Mouse (Mus musculus) hindbrain, embryonic 14.5 days (tissue): ENCODE measurements at regions not wholly inside any gene's neighbourhood (a gene's known extent, or its start where the extent isn't known, plus 50 kb on each side); places are given as distances from the start of the nearest gene placed in this dataset.

Experiments used
- ATAC-seq: fragments of 200-750 bp; cut with Nextera tagmentation; 2 replicates; pipeline ENCODE4 v1.8.0; 2017; ENCODE audit warnings: moderate number of reproducible peaks, mild to moderate bottlenecking, moderate TSS enrichment, moderate library complexity; ENCODE audit not compliant: low FRiP score
- DNase-seq: peaks from one replicate; pipeline ENCODE4 v3.0.0-alpha.2; 2015; ENCODE audit warnings: low spot score
- H3K27ac ChIP-seq: fragments of 300-500 bp; sonication (generic); 2 replicates; pipeline ENCODE4 v1.5.1; 2014; ENCODE audit warnings: mild to moderate bottlenecking, moderate library complexity
- H3K27me3 ChIP-seq: fragments of 300-500 bp; sonication (generic); 2 replicates; pipeline ENCODE4 v1.6.1; 2014; ENCODE audit warnings: mild to moderate bottlenecking, low read length, mixed read lengths; ENCODE audit not compliant: control insufficient read depth, insufficient read depth
- H3K36me3 ChIP-seq: fragments of 300-500 bp; sonication (generic); replicated peaks from 2 replicates; pipeline ENCODE4 v1.6.1; 2014; ENCODE audit not compliant: control insufficient read depth, insufficient read depth
- H3K4me1 ChIP-seq: fragments of 300-500 bp; sonication (generic); replicated peaks from 2 replicates; pipeline ENCODE4 v1.6.1; 2014; ENCODE audit warnings: antibody characterized with exemption, low read length, mixed read lengths; ENCODE audit not compliant: control insufficient read depth, insufficient read depth
- H3K4me2 ChIP-seq: fragments of 300-500 bp; sonication (generic); replicated peaks from 2 replicates; pipeline ENCODE4 v1.6.1; 2014; ENCODE audit warnings: mild to moderate bottlenecking, moderate library complexity
- H3K4me3 ChIP-seq: fragments of 300-500 bp; sonication (generic); replicated peaks from 2 replicates; pipeline ENCODE4 v1.5.1; 2014; ENCODE audit warnings: mild to moderate bottlenecking, low read length
- H3K9ac ChIP-seq: fragments of 300-500 bp; sonication (generic); 2 replicates; pipeline ENCODE4 v1.6.1; 2014
- H3K9me3 ChIP-seq: fragments of 300-500 bp; sonication (generic); 2 replicates; pipeline ENCODE4 v1.6.1; 2016; ENCODE audit warnings: low read length; ENCODE audit not compliant: control insufficient read depth
- WGBS: fragments of 180-500 bp; shearing (Covaris S2); extraction: QIAGEN DNeasy Blood & Tissue Kit; methylation state at CpG from one replicate; pipeline ENCODE4 v1.1.7; 2014; 5-methylcytosine and 5-hydroxymethylcytosine counted together

DNA sequence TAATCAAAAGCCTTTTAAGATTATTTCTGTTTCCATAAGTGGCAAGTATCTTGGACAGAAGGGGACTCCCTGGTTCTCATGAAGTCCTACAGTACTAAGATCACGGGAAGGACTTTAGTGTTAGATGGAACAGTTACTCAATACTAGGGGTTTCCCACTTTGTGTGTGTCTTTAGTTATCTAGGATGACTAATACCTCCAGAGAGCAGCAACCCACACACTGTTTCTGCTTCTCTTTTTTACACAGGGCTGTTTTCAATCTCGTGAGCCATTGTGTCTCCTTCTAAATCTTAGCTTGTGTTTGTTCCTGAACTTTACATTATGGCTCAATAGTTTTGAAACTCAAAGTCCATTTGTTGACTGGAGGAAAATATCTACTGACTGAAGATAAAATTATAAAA lies 496.5 kb upstream of the Impg1 start:
- Histone ChIP-seq H3K4me1 (no peaks in the 10 kb centered on the region), H3K27me3 (no peaks in the 10 kb centered on the region), H3K9ac (no peak overlapping the region), H3K27ac (no peak overlapping the region), H3K4me3 (no peak overlapping the region), H3K4me2 (no peak overlapping the region), H3K36me3 (no peaks in the 10 kb centered on the region), H3K9me3 (no peaks in the 10 kb centered on the region)
- DNase-seq = no peak
- no peak for ATAC-seq
- WGBS = 86% methylated on average over 2 of the region's 2 CpGs

- Histone ChIP-seq H3K4me3 (no peak overlapping the region), H3K4me2 (no peak overlapping the region), H3K9me3 (no peaks in the 10 kb centered on the region), H3K9ac (no peak overlapping the region), H3K4me1 (no peaks in the 10 kb centered on the region), H3K36me3 (no peaks in the 10 kb centered on the region), H3K27me3 (no peaks in the 10 kb centered on the region), H3K27ac (no peak overlapping the region)
- 73% methylated on average over 2 of the region's 2 CpGs for WGBS
- DNase-seq = peak; percentile 67
- ATAC-seq = no peak
Observed at GRCm38 (mm10) chr9:80942991-80943390, 477.7 kb upstream of the Impg1 start.

DNA sequence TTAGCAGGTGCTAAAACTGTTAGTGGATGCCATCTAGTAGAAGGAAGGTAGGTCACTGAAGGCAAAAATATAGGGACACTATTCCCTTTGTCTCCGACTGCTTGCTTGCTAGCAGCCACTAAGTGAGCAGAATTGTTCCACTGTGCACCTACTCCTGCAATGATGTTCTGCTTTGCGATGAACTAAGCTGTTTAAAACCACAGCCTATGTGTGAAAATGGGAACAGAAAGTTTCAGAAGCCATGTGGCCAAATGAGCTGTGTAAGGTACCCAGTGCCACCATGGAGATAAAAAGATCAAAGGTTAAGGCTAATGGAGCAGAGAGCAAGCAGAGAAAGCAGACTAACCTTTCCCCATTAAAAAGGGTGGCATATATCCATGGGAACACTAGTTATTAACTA lies 476.1 kb upstream of the Impg1 start:
- H3K4me2 ChIP-seq = no peak overlapping the region
- no peaks in the 10 kb centered on the region for H3K36me3 ChIP-seq
- no peaks in the 10 kb centered on the region for H3K4me1 ChIP-seq
- no peaks in the 10 kb centered on the region for H3K9me3 ChIP-seq
- no peak for ATAC-seq
- H3K9ac ChIP-seq = no peak overlapping the region
- no peak overlapping the region for H3K27ac ChIP-seq
- no peak overlapping the region for H3K4me3 ChIP-seq
- DNase-seq = no peak
- H3K27me3 ChIP-seq = no peaks in the 10 kb centered on the region
- 82% methylated on average over 2 of the region's 2 CpGs for WGBS

DNA sequence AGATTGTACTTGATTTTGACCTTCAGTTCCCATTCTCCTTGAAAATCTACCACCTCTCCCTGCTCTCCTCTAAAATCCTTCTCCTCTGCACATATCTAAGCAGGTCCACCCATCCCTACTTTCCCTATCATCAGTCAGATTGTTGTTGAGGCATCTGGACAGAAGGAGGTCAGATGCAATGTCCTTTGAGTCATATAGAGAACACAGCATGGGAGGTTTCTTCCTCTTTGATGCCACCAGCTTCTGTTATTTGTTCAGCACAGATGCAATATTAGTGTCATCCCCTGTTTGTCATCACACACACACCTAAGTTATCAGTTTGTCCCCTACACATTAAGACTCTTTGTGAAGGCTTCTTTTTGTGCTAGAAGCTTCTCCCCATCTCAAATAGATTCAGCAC lies 473.0 kb upstream of the Impg1 start:
- Histone ChIP-seq H3K9ac (no peak overlapping the region), H3K27ac (no peak overlapping the region), H3K4me2 (no peak overlapping the region), H3K4me1 (no peaks in the 10 kb centered on the region), H3K36me3 (no peaks in the 10 kb centered on the region), H3K9me3 (no peaks in the 10 kb centered on the region), H3K27me3 (no peaks in the 10 kb centered on the region), H3K4me3 (no peak overlapping the region)
- no peak for ATAC-seq
- DNase-seq = no peak

DNA sequence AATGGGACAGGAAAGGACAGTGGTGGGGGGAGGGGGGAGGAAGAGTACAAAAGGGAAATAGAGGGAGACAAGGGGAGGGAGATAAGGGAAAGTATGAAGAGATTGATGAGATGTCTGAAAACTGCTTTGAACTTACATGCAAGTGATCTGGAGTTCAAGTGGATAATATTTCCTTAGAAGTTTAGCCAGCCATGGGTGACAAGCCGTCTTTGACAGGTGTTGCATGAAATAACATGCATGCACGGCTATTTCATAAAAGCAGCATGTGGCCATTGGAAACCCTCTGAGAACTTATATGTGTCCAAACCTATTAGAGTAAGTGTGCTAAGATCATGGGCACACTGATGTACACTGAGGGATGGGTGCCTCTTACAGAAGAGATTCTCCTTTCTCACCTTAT lies 465.3 kb upstream of the Impg1 start:
- 61% methylated on average over 2 of the region's 2 CpGs for WGBS
- Histone ChIP-seq H3K27me3 (no peaks in the 10 kb centered on the region), H3K36me3 (no peaks in the 10 kb centered on the region), H3K9me3 (no peaks in the 10 kb centered on the region), H3K4me2 (no peak overlapping the region), H3K4me1 (no peaks in the 10 kb centered on the region), H3K9ac (no peak overlapping the region), H3K27ac (no peak overlapping the region), H3K4me3 (no peak overlapping the region)
- ATAC-seq = no peak
- no peak for DNase-seq

DNA sequence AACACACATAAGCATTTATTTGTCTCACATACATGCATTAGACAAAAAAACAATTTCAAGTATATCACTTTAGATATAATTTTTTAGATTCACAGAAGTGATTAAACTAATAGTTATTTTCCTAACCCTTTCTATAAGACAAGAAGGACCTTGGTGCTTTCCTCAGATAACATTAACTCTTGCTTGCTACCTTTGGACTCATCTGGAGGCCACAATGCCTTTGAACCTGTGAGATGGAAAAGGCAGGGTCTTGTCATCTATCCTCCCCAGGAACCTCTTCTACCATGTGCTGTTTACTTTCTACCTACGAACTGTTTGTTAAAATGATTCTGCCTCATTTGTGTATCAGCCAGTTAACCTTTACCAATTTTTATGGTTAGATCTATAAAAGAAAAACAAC lies 455.0 kb upstream of the Impg1 start:
- 94% methylated on average over 1 of the region's 1 CpGs for WGBS
- Histone ChIP-seq H3K9ac (no peak overlapping the region), H3K4me1 (no peaks in the 10 kb centered on the region), H3K4me2 (no peak overlapping the region), H3K27me3 (no peaks in the 10 kb centered on the region), H3K4me3 (no peak overlapping the region), H3K27ac (no peak overlapping the region), H3K9me3 (no peaks in the 10 kb centered on the region), H3K36me3 (no peaks in the 10 kb centered on the region)
- no peak for ATAC-seq
- no peak for DNase-seq

DNA sequence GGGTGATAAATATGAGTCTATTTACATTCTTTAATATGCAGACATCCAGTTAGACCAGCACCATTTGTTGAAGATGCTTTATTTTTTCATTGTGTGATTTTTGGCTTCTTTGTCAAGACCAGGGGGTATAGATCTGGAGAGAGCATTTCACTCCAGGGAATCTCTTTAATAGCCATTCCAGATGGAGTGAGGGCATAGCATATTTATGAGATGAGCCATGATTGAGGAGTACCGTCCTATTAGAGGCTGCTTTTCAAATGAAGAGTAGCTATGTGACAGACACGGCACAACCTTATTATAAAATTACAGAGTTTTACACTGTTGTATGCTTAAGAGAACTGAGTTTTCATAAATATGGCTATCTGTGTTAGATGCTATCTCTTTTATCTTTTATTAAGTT lies 448.6 kb upstream of the Impg1 start:
- no peak overlapping the region for H3K4me3 ChIP-seq
- H3K4me1 ChIP-seq = no peaks in the 10 kb centered on the region
- no peak overlapping the region for H3K9ac ChIP-seq
- no peak overlapping the region for H3K27ac ChIP-seq
- ATAC-seq = no peak
- H3K36me3 ChIP-seq = no peaks in the 10 kb centered on the region
- no peaks in the 10 kb centered on the region for H3K27me3 ChIP-seq
- no peak for DNase-seq
- no peaks in the 10 kb centered on the region for H3K9me3 ChIP-seq
- WGBS = 31% methylated on average over 2 of the region's 2 CpGs
- H3K4me2 ChIP-seq = no peak overlapping the region

DNA sequence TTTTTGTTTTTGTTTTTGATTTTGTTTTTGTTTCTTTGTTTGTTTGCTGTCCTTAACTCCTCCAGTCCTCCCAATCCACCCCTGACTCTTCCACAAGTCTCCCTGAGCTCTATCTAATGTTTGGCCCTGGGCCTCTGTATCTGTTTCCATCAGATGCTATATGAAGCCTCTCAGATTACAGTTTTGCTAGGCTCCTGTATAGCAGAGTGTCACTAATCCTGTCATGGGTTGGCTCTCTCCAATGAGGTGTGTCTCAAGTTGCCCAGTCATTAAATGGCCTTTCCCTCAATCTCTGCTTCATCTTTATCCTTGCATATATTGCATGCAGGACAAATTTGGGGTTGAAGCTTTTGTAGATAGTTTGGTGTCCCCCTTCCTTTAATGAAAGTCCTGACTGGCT lies 446.9 kb upstream of the Impg1 start:
- no peak overlapping the region for H3K27ac ChIP-seq
- no peak for DNase-seq
- H3K4me3 ChIP-seq = no peak overlapping the region
- H3K4me2 ChIP-seq = no peak overlapping the region
- no peaks in the 10 kb centered on the region for H3K4me1 ChIP-seq
- no peaks in the 10 kb centered on the region for H3K9me3 ChIP-seq
- H3K9ac ChIP-seq = no peak overlapping the region
- no peaks in the 10 kb centered on the region for H3K36me3 ChIP-seq
- ATAC-seq = no peak
- no peaks in the 10 kb centered on the region for H3K27me3 ChIP-seq

- H3K9ac ChIP-seq = no peak overlapping the region
Observed at GRCm38 (mm10) chr9:80866807-80867206, 401.5 kb upstream of the Impg1 start.

DNA sequence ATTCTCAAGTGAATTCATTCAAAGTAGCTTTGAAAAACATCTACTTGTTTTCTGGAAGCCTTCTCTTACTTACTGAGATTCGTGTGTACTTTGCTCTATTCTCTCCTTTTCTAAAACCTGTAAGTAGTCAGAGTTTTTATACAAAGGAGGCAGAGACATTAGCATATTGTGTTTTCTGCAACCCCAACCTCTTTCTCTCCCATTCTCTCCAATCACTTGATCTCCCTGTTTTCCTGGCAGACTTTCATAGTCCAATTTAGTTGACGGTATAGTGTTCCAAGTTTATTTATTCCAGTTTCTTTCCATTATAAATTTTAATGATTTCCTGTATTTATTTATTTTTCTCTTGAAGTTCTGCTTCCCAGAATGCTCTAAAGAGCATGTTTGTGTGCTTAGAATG lies 393.7 kb upstream of the Impg1 start:
- H3K36me3 ChIP-seq = no peaks in the 10 kb centered on the region
- no peak overlapping the region for H3K4me2 ChIP-seq
- H3K4me3 ChIP-seq = no peak overlapping the region
- H3K9me3 ChIP-seq = no peaks in the 10 kb centered on the region
- ATAC-seq (no peak), DNase-seq (no peak)
- H3K9ac ChIP-seq = no peak overlapping the region
- no peak overlapping the region for H3K27ac ChIP-seq
- no peaks in the 10 kb centered on the region for H3K4me1 ChIP-seq
- WGBS = 46% methylated on average over 2 of the region's 2 CpGs
- no peaks in the 10 kb centered on the region for H3K27me3 ChIP-seq

More at GRCm38 (mm10) chr9:80866807-80867206, 401.5 kb upstream of the Impg1 start:
- Histone ChIP-seq H3K27ac (no peak overlapping the region), H3K27me3 (no peaks in the 10 kb centered on the region), H3K9me3 (no peaks in the 10 kb centered on the region), H3K4me1 (no peaks in the 10 kb centered on the region), H3K36me3 (no peaks in the 10 kb centered on the region), H3K4me2 (no peak overlapping the region), H3K4me3 (no peak overlapping the region)
- no peak for ATAC-seq
- DNase-seq = no peak
- 72% methylated on average over 4 of the region's 4 CpGs for WGBS
